Mouse (Mus musculus) activated CD4-positive, CD25-positive, alpha-beta regulatory T cell, adult 4 months (primary cell): Measurements from ENCODE around the gene Cdk15. TPM values are rescaled to one million over a fixed set of nuclear protein-coding genes. Genes with fewer than 3 reads are reported as not detected.

Source experiments
- ATAC-seq: one replicate; pipeline ENCODE4 v1.8.0; 2017
- polyA plus RNA-seq, 2 experiments: library from polyadenylated mRNA; unstranded; fragments of 100-300 nt; shearing (Covaris generic); gene quantifications; one replicate each; pipeline ENCODE4 v1.2.1; 2017

The Cdk15 gene
- polyA plus RNA-seq, result not detected

- ATAC-seq, result no peak
Measured at GRCm38 (mm10) chr1:59256751-59257231, at the start of gene Cdk15. Gene Cdk15 (plus strand): TSS chr1:59256906.

GRCm38 (mm10) chr1:59208331-59208730 is 48.4 kb upstream of the Cdk15 start:
- ATAC-seq, result no peak

- no peak for ATAC-seq
Measured at GRCm38 (mm10) chr1:59211651-59212050, 45.1 kb upstream of the Cdk15 start.

GRCm38 (mm10) chr1:59212076-59212779 is 44.5 kb upstream of the Cdk15 start:
- no peak for ATAC-seq

GRCm38 (mm10) chr1:59212951-59213350 is 43.8 kb upstream of the Cdk15 start:
- ATAC-seq, result no peak

GRCm38 (mm10) chr1:59215446-59215845 is 41.3 kb upstream of the Cdk15 start:
- no peak for ATAC-seq

- no peak for ATAC-seq
Measured at GRCm38 (mm10) chr1:59220371-59220770, 36.3 kb upstream of the Cdk15 start.

- no peak for ATAC-seq
Measured at GRCm38 (mm10) chr1:59221591-59221990, 35.1 kb upstream of the Cdk15 start.

- ATAC-seq, result no peak
Measured at GRCm38 (mm10) chr1:59222101-59222825, 34.4 kb upstream of the Cdk15 start.

- ATAC-seq, result no peak
Measured at GRCm38 (mm10) chr1:59228552-59228951, 28.2 kb upstream of the Cdk15 start.

- no peak for ATAC-seq
Measured at GRCm38 (mm10) chr1:59229187-59229586, 27.5 kb upstream of the Cdk15 start.

GRCm38 (mm10) chr1:59236856-59237441 is 19.8 kb upstream of the Cdk15 start, which contains the start of gene Als2:
Gene Als2 (minus strand): TSS chr1:59237231.
- ATAC-seq, result peak; percentile 92

GRCm38 (mm10) chr1:59237614-59238211 is 19.0 kb upstream of the Cdk15 start:
- peak; percentile 44 for ATAC-seq

GRCm38 (mm10) chr1:59243770-59244169 is 12.9 kb upstream of the Cdk15 start:
- ATAC-seq, result no peak

- ATAC-seq, result no peak
Measured at GRCm38 (mm10) chr1:59247602-59248001, 9.1 kb upstream of the Cdk15 start.

GRCm38 (mm10) chr1:59252762-59253161 is 3.9 kb upstream of the Cdk15 start:
- ATAC-seq, result no peak

- ATAC-seq, result no peak
Measured at GRCm38 (mm10) chr1:59253301-59253909, 3.3 kb upstream of the Cdk15 start.

- no peak for ATAC-seq
Measured at GRCm38 (mm10) chr1:59257736-59258135, 1.0 kb downstream of the Cdk15 start.

- no peak for ATAC-seq
Measured at GRCm38 (mm10) chr1:59268931-59269330, 12.2 kb downstream of the Cdk15 start.

- ATAC-seq, result no peak
Measured at GRCm38 (mm10) chr1:59269466-59269865, 12.8 kb downstream of the Cdk15 start.

GRCm38 (mm10) chr1:59269951-59270689 is 13.4 kb downstream of the Cdk15 start:
- ATAC-seq, result no peak

- ATAC-seq, result no peak
Measured at GRCm38 (mm10) chr1:59272189-59272588, 15.5 kb downstream of the Cdk15 start.
